Mouse (Mus musculus): ENCODE results near the gene Hoxa5.

Gene Hoxa5

GRCm38 (mm10) chr6:52226569-52227257, 22.3 kb upstream of the Hoxa5 start:
- DNase-seq (ENCODE audit: low read depth), result no peak

GRCm38 (mm10) chr6:52225612-52226568, 21.5 kb upstream of the Hoxa5 start:
- no peak for DNase-seq (ENCODE audit: low read depth)

- peak; percentile 6 for DNase-seq (ENCODE audit: low read depth)
Measured at GRCm38 (mm10) chr6:52224895-52225611, 20.7 kb upstream of the Hoxa5 start.

GRCm38 (mm10) chr6:52223939-52224760, 19.8 kb upstream of the Hoxa5 start:
- peak; percentile 21 for DNase-seq (ENCODE audit: low read depth)

- DNase-seq (ENCODE audit: low read depth), result no peak
Measured at GRCm38 (mm10) chr6:52222729-52223128, 18.3 kb upstream of the Hoxa5 start.

GRCm38 (mm10) chr6:52221993-52222685, 17.8 kb upstream of the Hoxa5 start:
- DNase-seq (ENCODE audit: low read depth), result peak; percentile 19

- DNase-seq (ENCODE audit: low read depth), result peak; percentile 88
Measured at GRCm38 (mm10) chr6:52221337-52221992, 17.1 kb upstream of the Hoxa5 start, which contains the start of gene Hoxa7. Hoxa7 (minus strand) TSS chr6:52221854.

- peak; percentile 47 for DNase-seq (ENCODE audit: low read depth)
Measured at GRCm38 (mm10) chr6:52220865-52221310, 16.5 kb upstream of the Hoxa5 start.

- DNase-seq (ENCODE audit: low read depth), result peak; percentile 28
Measured at GRCm38 (mm10) chr6:52220003-52220864, 15.8 kb upstream of the Hoxa5 start.

GRCm38 (mm10) chr6:52219234-52219942, 15.0 kb upstream of the Hoxa5 start:
- peak; percentile 20 for DNase-seq (ENCODE audit: low read depth)

- peak; percentile 8 for DNase-seq (ENCODE audit: low read depth)
Measured at GRCm38 (mm10) chr6:52218643-52219215, 14.3 kb upstream of the Hoxa5 start.

GRCm38 (mm10) chr6:52217895-52218642, 13.7 kb upstream of the Hoxa5 start:
- DNase-seq (ENCODE audit: low read depth), result peak; percentile 17

- peak; percentile 56 for DNase-seq (ENCODE audit: low read depth)
Measured at GRCm38 (mm10) chr6:52217459-52217768, 13.0 kb upstream of the Hoxa5 start.

- DNase-seq (ENCODE audit: low read depth), result no peak
Measured at GRCm38 (mm10) chr6:52216691-52217458, 12.5 kb upstream of the Hoxa5 start.

- peak; percentile 15 for DNase-seq (ENCODE audit: low read depth)
Measured at GRCm38 (mm10) chr6:52215771-52216535, 11.6 kb upstream of the Hoxa5 start.

- peak; percentile 6 for DNase-seq (ENCODE audit: low read depth)
Measured at GRCm38 (mm10) chr6:52215070-52215469, 10.7 kb upstream of the Hoxa5 start.
